Mouse (Mus musculus): ENCODE data around the gene Tbc1d1. TPM values are rescaled to one million over a fixed set of nuclear protein-coding genes. Genes with fewer than 3 reads are reported as not detected.

Gene Tbc1d1
- polyA plus RNA-seq, 1 experiment: 17.0 TPM

GRCm38 (mm10) chr5:64164414-64164813, 8.3 kb downstream of the Tbc1d1 start:
- Histone ChIP-seq H3K27ac (ENCODE audit: control insufficient read depth, insufficient read depth, low read length) (no peak overlapping the region), H3K27me3 (ENCODE audit: control insufficient read depth, insufficient read depth, low read length) (peaks cover 4% of the 10 kb centered on the region; the same call in 1 of the 2 replicates), H3K36me3 (ENCODE audit: control insufficient read depth, insufficient read depth, low read length) (no peaks in the 10 kb centered on the region), H3K4me1 (replicated peaks; ENCODE audit: control insufficient read depth, insufficient read depth, low read length) (peaks cover 12% of the 10 kb centered on the region), H3K4me3 (ENCODE audit: control insufficient read depth, insufficient read depth, low read length) (no peak overlapping the region)
- DNase-seq: no peak
- no peak for TF ChIP-seq CTCF (IDR thresholded peaks at IDR 0.05; ENCODE audit: borderline replicate concordance, control insufficient read depth, extremely low read depth, insufficient read depth, low read length, poor library complexity)
- no peak for TF ChIP-seq POLR2A (IDR thresholded peaks at IDR 0.05; ENCODE audit: control insufficient read depth, extremely low read depth, insufficient read depth, low read length, poor library complexity)
- WGBS: 93% methylated on average over 3 of the region's 3 CpGs

- Histone ChIP-seq H3K4me1 (replicated peaks; ENCODE audit: control insufficient read depth, insufficient read depth, low read length) (peaks cover 6% of the 10 kb centered on the region), H3K27ac (ENCODE audit: control insufficient read depth, insufficient read depth, low read length) (no peak overlapping the region)
- 74% methylated on average over 2 of the region's 2 CpGs for WGBS
Measured at GRCm38 (mm10) chr5:64165826-64166225, 9.7 kb downstream of the Tbc1d1 start.

GRCm38 (mm10) chr5:64168990-64169540, 13.0 kb downstream of the Tbc1d1 start:
- H3K27ac ChIP-seq (ENCODE audit: control insufficient read depth, insufficient read depth, low read length): no peak overlapping the region
- no peak for TF ChIP-seq POLR2A (IDR thresholded peaks at IDR 0.05; ENCODE audit: control insufficient read depth, extremely low read depth, insufficient read depth, low read length, poor library complexity)
- TF ChIP-seq CTCF (IDR thresholded peaks at IDR 0.05; ENCODE audit: borderline replicate concordance, control insufficient read depth, extremely low read depth, insufficient read depth, low read length, poor library complexity): no peak
- no peaks in the 10 kb centered on the region for H3K4me1 ChIP-seq (replicated peaks; ENCODE audit: control insufficient read depth, insufficient read depth, low read length)
- no peak overlapping the region for H3K4me3 ChIP-seq (ENCODE audit: control insufficient read depth, insufficient read depth, low read length)
- WGBS: 98% methylated on average over 10 of the region's 10 CpGs
- H3K36me3 ChIP-seq (ENCODE audit: control insufficient read depth, insufficient read depth, low read length): no peaks in the 10 kb centered on the region
- DNase-seq: no peak
- no peaks in the 10 kb centered on the region for H3K27me3 ChIP-seq (ENCODE audit: control insufficient read depth, insufficient read depth, low read length)

More at GRCm38 (mm10) chr5:64165826-64166225, 9.7 kb downstream of the Tbc1d1 start:
- no peak for DNase-seq
- H3K36me3 ChIP-seq (ENCODE audit: control insufficient read depth, insufficient read depth, low read length): no peaks in the 10 kb centered on the region
- H3K27me3 ChIP-seq (ENCODE audit: control insufficient read depth, insufficient read depth, low read length): no peaks in the 10 kb centered on the region
- H3K4me3 ChIP-seq (ENCODE audit: control insufficient read depth, insufficient read depth, low read length): no peak overlapping the region
- TF ChIP-seq POLR2A (IDR thresholded peaks at IDR 0.05; ENCODE audit: control insufficient read depth, extremely low read depth, insufficient read depth, low read length, poor library complexity) (no peak), CTCF (IDR thresholded peaks at IDR 0.05; ENCODE audit: borderline replicate concordance, control insufficient read depth, extremely low read depth, insufficient read depth, low read length, poor library complexity) (no peak)

GRCm38 (mm10) chr5:64172884-64173283, 16.8 kb downstream of the Tbc1d1 start:
- Histone ChIP-seq H3K4me1 (replicated peaks; ENCODE audit: control insufficient read depth, insufficient read depth, low read length) (no peaks in the 10 kb centered on the region), H3K36me3 (ENCODE audit: control insufficient read depth, insufficient read depth, low read length) (no peaks in the 10 kb centered on the region), H3K27me3 (ENCODE audit: control insufficient read depth, insufficient read depth, low read length) (no peaks in the 10 kb centered on the region), H3K27ac (ENCODE audit: control insufficient read depth, insufficient read depth, low read length) (no peak overlapping the region), H3K4me3 (ENCODE audit: control insufficient read depth, insufficient read depth, low read length) (no peak overlapping the region)
- DNase-seq: no peak
- 92% methylated on average over 3 of the region's 3 CpGs for WGBS
- TF ChIP-seq CTCF (IDR thresholded peaks at IDR 0.05; ENCODE audit: borderline replicate concordance, control insufficient read depth, extremely low read depth, insufficient read depth, low read length, poor library complexity): no peak
- no peak for TF ChIP-seq POLR2A (IDR thresholded peaks at IDR 0.05; ENCODE audit: control insufficient read depth, extremely low read depth, insufficient read depth, low read length, poor library complexity)

- 96% methylated on average over 16 of the region's 16 CpGs for WGBS
- Histone ChIP-seq H3K27me3 (ENCODE audit: control insufficient read depth, insufficient read depth, low read length) (no peaks in the 10 kb centered on the region), H3K4me1 (replicated peaks; ENCODE audit: control insufficient read depth, insufficient read depth, low read length) (no peaks in the 10 kb centered on the region), H3K27ac (ENCODE audit: control insufficient read depth, insufficient read depth, low read length) (no peak overlapping the region), H3K36me3 (ENCODE audit: control insufficient read depth, insufficient read depth, low read length) (no peaks in the 10 kb centered on the region), H3K4me3 (ENCODE audit: control insufficient read depth, insufficient read depth, low read length) (no peak overlapping the region)
- TF ChIP-seq POLR2A (IDR thresholded peaks at IDR 0.05; ENCODE audit: control insufficient read depth, extremely low read depth, insufficient read depth, low read length, poor library complexity) (no peak), CTCF (IDR thresholded peaks at IDR 0.05; ENCODE audit: borderline replicate concordance, control insufficient read depth, extremely low read depth, insufficient read depth, low read length, poor library complexity) (no peak)
- no peak for DNase-seq
Measured at GRCm38 (mm10) chr5:64173302-64173701, 17.2 kb downstream of the Tbc1d1 start.

GRCm38 (mm10) chr5:64174429-64174935, 18.4 kb downstream of the Tbc1d1 start:
- WGBS: 82% methylated on average over 5 of the region's 5 CpGs

More at GRCm38 (mm10) chr5:64174429-64174935, 18.4 kb downstream of the Tbc1d1 start:
- Histone ChIP-seq H3K4me1 (replicated peaks; ENCODE audit: control insufficient read depth, insufficient read depth, low read length) (no peaks in the 10 kb centered on the region), H3K27ac (ENCODE audit: control insufficient read depth, insufficient read depth, low read length) (no peak overlapping the region), H3K4me3 (ENCODE audit: control insufficient read depth, insufficient read depth, low read length) (no peak overlapping the region), H3K36me3 (ENCODE audit: control insufficient read depth, insufficient read depth, low read length) (no peaks in the 10 kb centered on the region), H3K27me3 (ENCODE audit: control insufficient read depth, insufficient read depth, low read length) (no peaks in the 10 kb centered on the region)
- TF ChIP-seq CTCF (IDR thresholded peaks at IDR 0.05; ENCODE audit: borderline replicate concordance, control insufficient read depth, extremely low read depth, insufficient read depth, low read length, poor library complexity) (no peak), POLR2A (IDR thresholded peaks at IDR 0.05; ENCODE audit: control insufficient read depth, extremely low read depth, insufficient read depth, low read length, poor library complexity) (no peak)
- no peak for DNase-seq
